Mouse (Mus musculus) ES-CJ7 (cell line): ENCODE measurements at regions not wholly inside any gene's neighbourhood (a gene's known extent, or its start where the extent isn't known, plus 50 kb on each side); places are given as distances from the start of the nearest gene placed in this dataset.

Experiments
- DNase-seq: peaks from one replicate; pipeline ENCODE4 v3.0.0; 2011; ENCODE audit warnings: low read depth, low spot score

GRCm38 (mm10) chr4:54812740-54813634 is 131.9 kb upstream of the Zfp462 start:
- DNase-seq: no peak

GRCm38 (mm10) chr4:54837326-54837725 is 107.5 kb upstream of the Zfp462 start:
- DNase-seq: no peak

DNA sequence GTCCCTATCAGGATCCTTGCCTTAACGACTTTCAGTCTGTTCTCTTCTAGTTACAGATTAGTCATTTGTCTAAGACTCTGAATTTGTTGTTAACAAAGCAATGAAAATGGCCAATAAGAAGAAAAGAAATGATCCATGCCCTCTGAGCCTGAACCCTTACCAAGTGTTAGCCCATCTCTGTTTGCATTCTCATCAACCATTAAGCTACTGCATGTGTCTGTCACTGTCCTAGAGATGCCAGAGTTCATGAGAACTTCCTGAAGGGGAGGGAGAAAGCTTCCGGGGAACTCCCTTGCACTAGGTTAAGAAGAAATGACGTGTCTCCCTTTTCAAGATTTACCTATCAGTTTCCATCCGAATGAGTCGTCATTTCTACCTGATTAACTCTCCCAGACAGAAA is 106.7 kb upstream of the Zfp462 start:
- no peak for DNase-seq

DNA sequence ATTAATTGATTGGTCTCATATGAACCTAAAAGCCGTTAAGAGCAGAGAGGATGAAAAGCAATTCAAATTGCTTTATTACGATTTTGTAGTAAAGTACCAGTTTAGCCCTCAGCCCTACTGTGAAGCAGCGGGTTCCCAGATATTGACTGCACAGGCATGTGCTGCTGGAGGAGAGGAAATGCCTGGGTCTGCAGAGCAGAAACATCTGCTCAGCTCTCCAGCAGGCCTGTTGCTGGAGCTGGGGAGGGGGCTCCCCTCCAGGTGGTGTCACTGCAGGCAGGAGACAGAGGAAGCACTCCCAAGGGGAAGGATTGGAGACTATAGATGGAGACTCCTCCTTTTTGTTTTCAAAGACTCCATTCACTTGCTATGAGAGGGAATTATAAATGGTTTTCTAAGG is 106.1 kb upstream of the Zfp462 start:
- DNase-seq: no peak

- DNase-seq: no peak
These were observed 91.6 kb upstream of the Zfp462 start for GRCm38 (mm10) chr4:54852991-54853925.

- DNase-seq: no peak
These were observed 86.2 kb upstream of the Zfp462 start for GRCm38 (mm10) chr4:54858604-54859003.

DNA sequence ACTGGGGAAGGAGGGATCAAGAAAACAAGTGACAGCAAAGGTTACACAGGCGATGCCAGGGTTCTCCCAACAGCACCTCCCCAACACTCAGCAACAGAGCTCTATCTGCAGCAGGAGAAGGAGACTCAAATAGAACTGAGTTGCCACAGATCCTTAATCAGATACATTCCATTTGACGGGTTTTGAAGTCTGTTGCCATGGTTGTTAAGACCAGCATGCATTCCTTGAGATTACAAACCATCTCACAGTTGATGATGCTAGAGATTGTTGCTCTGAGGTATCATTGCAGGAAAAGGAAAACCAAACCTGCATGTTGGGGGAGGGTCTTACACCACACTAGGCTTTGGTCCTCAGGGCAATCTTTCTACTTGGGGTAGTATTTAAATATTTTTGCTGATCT is 78.8 kb upstream of the Zfp462 start:
- no peak for DNase-seq

GRCm38 (mm10) chr4:54874136-54874827 is 70.6 kb upstream of the Zfp462 start:
- DNase-seq: no peak

- DNase-seq: no peak
These were observed 69.3 kb upstream of the Zfp462 start for GRCm38 (mm10) chr4:54875506-54875905.

DNA sequence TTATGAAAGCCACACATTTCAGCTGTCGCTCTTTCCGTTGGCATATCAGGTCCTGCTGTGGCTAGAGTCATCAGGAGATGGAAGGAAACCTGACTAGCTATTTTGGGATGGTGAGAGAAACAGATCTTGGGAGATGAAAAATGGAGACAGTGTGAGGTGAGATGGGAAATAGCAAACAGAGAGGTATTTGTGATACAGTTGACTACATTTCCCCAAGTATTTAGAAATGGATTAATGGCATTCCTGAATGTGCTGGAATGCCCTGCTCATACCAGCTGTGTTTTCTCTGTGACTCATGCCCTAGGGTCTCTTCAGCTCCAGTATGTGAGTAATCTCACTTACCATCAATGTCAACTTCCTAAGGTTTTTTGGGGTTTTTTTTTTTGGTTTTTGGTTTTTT is 67.5 kb upstream of the Zfp462 start:
- DNase-seq: no peak

GRCm38 (mm10) chr4:54878531-54878930 is 66.3 kb upstream of the Zfp462 start:
- no peak for DNase-seq

- no peak for DNase-seq
These were observed 51.6 kb upstream of the Zfp462 start for GRCm38 (mm10) chr4:54893288-54893687.
